Mouse (Mus musculus) NIH3T3 (cell line): ENCODE measurements around the gene Ankrd28.
"Not testable (repeated sequence)": the region's sequence is repeated elsewhere in the genome, so short reads cannot be mapped to it uniquely, and the experiment has no call there.

Experiments
- DNase-seq: peaks from one replicate; pipeline ENCODE4 v3.0.0-alpha.2; 2012; ENCODE audit warnings: low read depth

Ankrd28 gene

DNA sequence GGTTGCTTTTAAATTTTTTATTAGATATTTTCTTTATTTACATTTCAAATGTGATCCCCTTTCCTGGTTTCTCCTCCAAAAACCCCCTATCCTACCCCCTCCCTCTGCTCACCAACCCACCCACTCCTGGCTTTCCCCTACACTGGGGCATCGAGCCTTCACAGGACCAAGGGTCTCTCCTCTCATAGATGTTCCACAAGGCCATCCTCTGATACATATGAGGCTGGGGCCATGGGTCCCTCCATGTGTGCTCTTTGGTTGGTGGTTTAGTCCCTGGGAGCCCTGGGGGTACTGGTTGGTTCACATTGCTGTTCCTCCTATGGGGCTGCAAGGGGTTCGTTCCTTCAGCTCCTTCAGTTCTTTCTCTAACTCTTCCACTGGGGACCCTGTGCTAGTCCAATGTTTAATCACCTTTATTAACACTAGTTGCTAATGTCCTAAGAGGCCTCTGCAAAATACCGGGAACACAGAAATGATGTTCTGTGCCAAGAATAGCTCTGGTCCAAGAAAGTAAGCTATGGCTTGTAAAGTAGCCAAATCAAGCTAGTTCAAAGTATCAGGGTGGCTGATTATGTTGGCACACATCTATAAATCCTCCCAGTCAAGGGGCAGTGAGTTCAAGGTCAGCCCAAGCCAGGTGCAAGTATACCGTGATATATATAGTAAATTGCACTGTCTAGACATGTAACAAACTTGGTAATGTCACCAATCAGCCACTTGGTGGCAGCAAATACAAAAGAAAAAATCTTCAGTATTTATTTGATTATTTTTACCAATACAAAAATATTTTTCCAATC lies 36.3 kb downstream of the Ankrd28 start:
- peak; percentile 68 for DNase-seq

- DNase-seq, result peak; percentile 77
Observed at GRCm38 (mm10) chr14:31790797-31791196, 39.7 kb downstream of the Ankrd28 start.

DNA sequence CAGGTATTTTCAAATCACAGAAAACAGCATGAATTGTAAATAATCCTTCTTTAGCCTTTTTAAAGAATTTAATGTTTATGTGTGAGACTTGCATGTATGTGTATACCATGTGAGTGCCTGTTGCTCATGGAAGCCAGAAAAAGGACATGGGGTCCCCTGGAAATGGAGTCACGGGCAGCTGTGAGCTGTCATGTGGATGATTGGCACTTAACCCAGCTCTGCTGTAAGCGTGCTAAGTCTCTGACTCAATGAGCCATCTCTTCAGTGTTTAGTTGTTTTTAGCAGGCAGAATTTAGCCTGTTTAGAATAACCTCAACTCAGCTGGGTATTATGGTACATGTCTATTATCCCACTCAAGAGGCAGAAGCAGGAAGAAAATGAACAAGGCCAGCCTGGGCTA lies 43.5 kb downstream of the Ankrd28 start:
- DNase-seq, result peak; percentile 73

- peak; percentile 78 for DNase-seq
Observed at GRCm38 (mm10) chr14:31785681-31786080, 44.8 kb downstream of the Ankrd28 start.

DNA sequence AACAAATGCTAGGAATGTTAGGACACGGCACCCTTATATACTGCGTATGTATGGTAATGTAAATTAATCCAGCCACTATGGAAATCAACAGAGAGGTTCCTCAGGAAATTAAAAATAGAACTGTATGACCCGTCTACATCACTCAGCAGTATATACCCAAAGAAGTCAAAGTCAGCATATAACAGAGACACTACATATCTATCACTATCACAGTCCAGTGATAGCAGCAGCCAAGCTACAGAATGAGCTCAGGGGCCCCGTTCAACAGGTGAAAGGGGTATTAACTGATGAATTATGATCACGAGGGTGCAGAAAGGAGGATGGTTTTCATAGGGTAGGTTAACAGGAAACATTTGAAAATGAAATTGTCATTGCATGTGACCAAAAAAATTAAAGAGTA lies 45.5 kb downstream of the Ankrd28 start:
- DNase-seq, result no peak

GRCm38 (mm10) chr14:31781309-31782049 lies 49.0 kb downstream of the Ankrd28 start:
- DNase-seq, result peak; percentile 79

- peak; percentile 49 for DNase-seq
Observed at GRCm38 (mm10) chr14:31780412-31781233, 49.8 kb downstream of the Ankrd28 start.

DNA sequence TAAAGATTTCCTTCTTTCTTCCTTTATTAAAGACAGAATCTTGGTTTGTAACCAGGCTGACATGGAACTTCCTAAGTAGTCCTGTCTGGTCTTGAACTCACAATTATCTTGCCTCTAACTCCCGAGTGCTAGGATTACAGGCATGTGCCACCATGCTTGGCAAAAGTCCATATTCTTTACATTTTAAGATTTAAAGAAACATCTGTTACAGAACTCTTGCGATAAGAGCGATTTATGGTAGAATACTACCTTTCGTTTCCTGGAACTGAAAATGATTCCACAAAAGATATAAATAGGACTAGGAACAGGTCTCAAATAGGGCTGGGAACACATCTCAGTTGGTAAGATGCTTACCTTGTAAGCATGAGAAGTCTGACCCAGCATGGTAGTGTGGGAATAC lies 56.9 kb downstream of the Ankrd28 start:
- DNase-seq, result no peak

DNA sequence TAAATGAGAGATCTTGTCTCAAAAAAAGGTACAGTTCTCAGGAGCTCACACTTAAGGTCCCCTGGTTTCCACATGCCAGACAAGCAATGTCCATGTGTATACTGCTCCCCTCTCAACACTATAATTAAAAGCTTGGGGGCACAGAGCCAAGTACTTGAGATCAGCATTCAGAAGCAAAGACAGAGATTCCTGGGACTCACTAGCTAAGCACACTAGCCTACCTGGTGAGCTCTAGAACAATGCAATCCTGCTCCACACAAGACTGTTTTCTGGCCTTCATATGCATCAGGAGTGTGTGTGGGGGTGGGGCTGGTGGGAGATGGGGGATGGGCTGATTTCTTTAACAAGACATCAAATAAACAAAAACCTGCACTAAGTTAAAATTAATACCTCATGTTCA lies 58.2 kb downstream of the Ankrd28 start:
- DNase-seq, result no peak

- DNase-seq, result peak; percentile 66
Observed at GRCm38 (mm10) chr14:31768531-31768930, 61.9 kb downstream of the Ankrd28 start.

- DNase-seq, result no peak
Observed at GRCm38 (mm10) chr14:31764083-31764482, 66.4 kb downstream of the Ankrd28 start.

- no peak for DNase-seq
Observed at GRCm38 (mm10) chr14:31761727-31762126, 68.7 kb downstream of the Ankrd28 start.

DNA sequence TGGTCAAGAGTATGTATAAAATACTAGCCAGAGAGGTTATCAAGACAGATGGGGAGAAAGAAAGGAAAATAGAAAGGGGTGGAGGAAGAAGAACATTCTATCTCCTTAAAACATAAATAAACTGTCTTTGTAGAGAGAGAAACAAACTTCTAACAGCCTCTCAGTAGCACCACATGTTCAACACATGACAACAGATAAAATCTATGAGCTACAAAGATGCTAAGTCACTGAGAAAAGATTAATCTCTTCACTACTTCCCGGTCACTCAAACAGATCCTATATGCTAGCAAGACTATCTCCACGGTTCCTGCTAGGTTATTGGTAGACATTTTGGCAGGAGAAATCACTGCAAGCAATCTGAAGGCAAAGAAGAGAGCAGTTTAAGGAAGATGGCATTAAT lies 71.3 kb downstream of the Ankrd28 start:
- DNase-seq, result no peak

DNA sequence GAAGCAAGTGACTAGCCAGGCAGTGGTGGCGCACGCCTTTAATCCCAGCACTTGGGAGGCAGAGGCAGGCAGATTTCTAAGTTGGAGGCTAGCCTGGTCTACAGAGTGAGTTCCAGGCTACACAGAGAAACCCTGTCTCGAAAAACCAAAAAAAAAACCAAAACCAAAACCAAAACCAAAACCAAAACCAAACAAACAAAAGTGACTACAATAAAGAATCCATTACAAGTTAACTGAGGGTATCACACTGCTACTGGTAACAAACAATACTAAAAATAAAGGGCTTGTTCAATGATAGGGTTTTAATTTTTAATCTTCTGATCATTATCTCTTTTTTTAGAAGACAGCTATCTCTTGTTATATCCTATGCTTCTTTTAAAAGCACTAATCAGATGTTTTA lies 72.0 kb downstream of the Ankrd28 start:
- DNase-seq, result not testable (repeated sequence)

GRCm38 (mm10) chr14:31748239-31748873 lies 82.1 kb downstream of the Ankrd28 start:
- DNase-seq, result no peak

- no peak for DNase-seq
Observed at GRCm38 (mm10) chr14:31742523-31742922, 87.9 kb downstream of the Ankrd28 start.

- DNase-seq, result no peak
Observed at GRCm38 (mm10) chr14:31734811-31735210, 95.6 kb downstream of the Ankrd28 start.

GRCm38 (mm10) chr14:31727522-31727921 lies 102.9 kb downstream of the Ankrd28 start:
- DNase-seq, result no peak

DNA sequence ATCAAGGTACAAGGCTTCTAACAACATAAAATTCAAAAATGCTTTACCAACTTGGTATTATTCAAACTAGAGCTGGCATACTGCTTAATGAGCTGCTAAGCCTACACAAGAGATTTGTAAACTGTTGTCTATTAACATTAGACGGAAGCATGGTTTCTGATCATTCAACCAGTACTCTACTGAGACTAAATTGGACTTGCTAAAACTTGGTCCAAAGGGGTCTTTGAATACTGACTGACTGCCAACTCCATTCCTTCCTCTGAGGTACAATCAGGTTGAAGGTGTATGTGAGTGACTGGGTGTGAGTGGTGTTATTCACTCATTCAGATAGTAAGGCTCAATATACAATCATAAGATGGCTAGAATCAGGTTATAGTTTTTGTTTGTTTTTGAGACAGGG lies 107.7 kb downstream of the Ankrd28 start:
- DNase-seq, result no peak

DNA sequence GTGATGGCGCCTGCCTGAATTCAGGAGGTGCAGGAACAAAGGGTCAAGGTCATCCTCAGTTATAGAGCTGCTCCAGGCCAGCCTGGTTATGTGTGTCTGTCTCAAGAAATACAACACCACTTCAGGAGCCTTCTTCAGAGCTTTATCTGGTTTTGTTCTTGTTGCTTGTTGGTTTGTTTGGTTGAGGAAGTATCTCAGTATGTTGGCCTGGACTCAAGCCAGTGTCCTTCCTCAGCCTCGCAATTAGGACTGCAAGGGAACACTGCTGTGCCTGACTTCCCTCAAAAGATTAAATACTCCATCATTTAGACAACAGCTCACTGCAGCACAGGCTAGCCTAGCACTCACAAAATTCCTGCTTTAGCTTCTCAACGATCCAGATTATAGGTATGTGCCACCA lies 109.2 kb downstream of the Ankrd28 start:
- DNase-seq, result no peak

DNA sequence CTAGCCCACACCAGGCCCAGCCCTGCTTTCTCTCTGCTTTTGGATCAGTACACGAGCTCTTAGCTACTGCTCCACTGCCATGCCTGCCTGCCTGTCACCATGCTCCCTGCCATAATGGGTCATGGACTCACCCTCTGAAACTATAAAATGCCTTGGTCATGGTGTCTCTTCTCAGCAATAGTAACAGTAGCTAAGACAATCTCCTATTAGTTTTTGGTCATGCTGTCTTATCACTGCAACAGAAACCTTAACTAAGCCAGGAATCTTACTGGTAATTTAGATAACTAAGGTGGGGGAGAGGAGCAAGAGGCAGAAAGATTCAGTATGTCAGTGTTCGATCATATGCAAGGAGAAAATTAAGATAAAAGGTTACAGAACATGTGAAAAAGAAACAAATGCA lies 112.1 kb downstream of the Ankrd28 start:
- DNase-seq, result no peak

DNA sequence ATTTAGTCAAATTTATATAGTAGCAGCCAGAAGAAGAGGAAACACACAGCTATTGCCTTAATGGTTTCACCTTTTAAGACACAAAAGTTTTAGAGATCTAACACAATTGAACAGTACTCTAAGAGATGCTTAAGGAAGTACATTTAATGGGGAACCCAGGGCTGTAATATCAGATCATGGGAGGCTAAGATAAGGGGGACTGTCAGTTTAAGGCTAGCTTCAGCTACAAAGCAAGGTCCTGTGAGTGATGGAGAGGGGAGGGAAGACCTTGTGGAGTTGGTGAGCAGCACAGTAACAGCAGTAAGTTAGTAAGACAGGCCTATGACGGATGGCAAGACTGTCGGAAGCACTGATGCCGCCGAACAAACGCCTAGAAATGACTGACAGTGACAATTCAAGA lies 113.1 kb downstream of the Ankrd28 start:
- no peak for DNase-seq
